Mouse (Mus musculus) c-Kit-positive CD71-negative TER-119-negative erythroid progenitor cells, embryonic 14.5 days (primary cell): ENCODE data around the gene Gm20388.

ENCODE experiments used
- DNase-seq: peaks from one replicate; pipeline ENCODE4 v3.0.0-alpha.2; 2013; ENCODE audit warnings: low read depth

The Gm20388 gene

GRCm38 (mm10) chr8:120261338-120262120 lies 350.9 kb downstream of the Gm20388 start:
- DNase-seq: no peak

- DNase-seq: no peak
Measured at GRCm38 (mm10) chr8:120263879-120264278, 353.2 kb downstream of the Gm20388 start.

GRCm38 (mm10) chr8:120264388-120264943 lies 353.8 kb downstream of the Gm20388 start:
- DNase-seq: no peak

- no peak for DNase-seq
Measured at GRCm38 (mm10) chr8:120264944-120265453, 354.4 kb downstream of the Gm20388 start.

- DNase-seq: no peak
Measured at GRCm38 (mm10) chr8:120265471-120265870, 354.8 kb downstream of the Gm20388 start.

GRCm38 (mm10) chr8:120268541-120268980 lies 357.9 kb downstream of the Gm20388 start:
- no peak for DNase-seq

GRCm38 (mm10) chr8:120270449-120270848 lies 359.8 kb downstream of the Gm20388 start:
- DNase-seq: no peak

- DNase-seq: no peak
Measured at GRCm38 (mm10) chr8:120273430-120273829, 362.8 kb downstream of the Gm20388 start.

- peak; percentile 91 for DNase-seq
Measured at GRCm38 (mm10) chr8:120276051-120276890, 365.6 kb downstream of the Gm20388 start.

GRCm38 (mm10) chr8:120276891-120277426 lies 366.3 kb downstream of the Gm20388 start:
- no peak for DNase-seq

- DNase-seq: no peak
Measured at GRCm38 (mm10) chr8:120278009-120278408, 367.4 kb downstream of the Gm20388 start.

GRCm38 (mm10) chr8:120279418-120279817 lies 368.8 kb downstream of the Gm20388 start:
- no peak for DNase-seq

- peak; percentile 80 for DNase-seq
Measured at GRCm38 (mm10) chr8:120281487-120281886, 370.8 kb downstream of the Gm20388 start.

- no peak for DNase-seq
Measured at GRCm38 (mm10) chr8:120282465-120282864, 371.8 kb downstream of the Gm20388 start.

GRCm38 (mm10) chr8:120284265-120284664 lies 373.6 kb downstream of the Gm20388 start:
- no peak for DNase-seq

GRCm38 (mm10) chr8:120285033-120285432 lies 374.4 kb downstream of the Gm20388 start:
- no peak for DNase-seq

- DNase-seq: no peak
Measured at GRCm38 (mm10) chr8:120285878-120286277, 375.2 kb downstream of the Gm20388 start.

GRCm38 (mm10) chr8:120288122-120288908 lies 377.7 kb downstream of the Gm20388 start:
- peak; percentile 70 for DNase-seq

- no peak for DNase-seq
Measured at GRCm38 (mm10) chr8:120289191-120289590, 378.6 kb downstream of the Gm20388 start.

GRCm38 (mm10) chr8:120289698-120290181 lies 379.1 kb downstream of the Gm20388 start:
- no peak for DNase-seq

- no peak for DNase-seq
Measured at GRCm38 (mm10) chr8:120290614-120291013, 380.0 kb downstream of the Gm20388 start.
